Mouse (Mus musculus) liver, adult 2 months (tissue): ENCODE data around the gene Gm3755.
"Not testable (repeated sequence)": the region's sequence is repeated elsewhere in the genome, so short reads cannot be mapped to it uniquely, and the experiment has no call there.

Experiments
- CTCF ChIP-seq: fragments of 200-500 bp; IDR thresholded peaks from 2 replicates; pipeline ENCODE4 v1.5.1; 2011; ENCODE audit warnings: low read depth, low read length, control low read depth
- POLR2A ChIP-seq: fragments of 200-500 bp; IDR thresholded peaks from 2 replicates; pipeline ENCODE4 v1.6.1; 2011; ENCODE audit warnings: low read length, control low read depth; ENCODE audit not compliant: insufficient read depth; ENCODE audit errors: extremely low read depth

GRCm38 (mm10) chr14:7450817-7451216 lies at the start of gene Gm3755:
- not testable (repeated sequence) for TF ChIP-seq CTCF, POLR2A
